Mouse (Mus musculus) left cerebral cortex, postnatal 36 days (tissue): ENCODE measurements around the gene Adtrp. TPM values are rescaled to one million over a fixed set of nuclear protein-coding genes. Genes with fewer than 3 reads are reported as not detected.

Source experiments
- DNase-seq, 2 experiments: peaks; one replicate each; pipeline ENCODE4 v3.0.0; 2021 to 2022; ENCODE audit warnings: low spot score in 2 of 2, mixed read lengths in 1 of 2
- intact Hi-C: fragments of 180-260 bp; cut with DNase I; formaldehyde crosslinking; loops from one replicate; pipeline ENCODE4 v1.15.1; 2025
- total RNA-seq, 2 experiments: library from RNA; stranded (reverse); gene quantifications; 2 replicates each; pipeline ENCODE4 v1.2.3; 2021

Adtrp gene
- total RNA-seq, 2 experiments from 2014 or later, result 0.16 to 0.59 TPM

GRCm38 (mm10) chr13:41787863-41788536, 59.5 kb downstream of the Adtrp start:
- DNase-seq, result peak in 1 of 2 experiments; percentile 10
- intact Hi-C loops, result no loop called here

- intact Hi-C loops, result no loop called here
- DNase-seq, result no peak
Observed at GRCm38 (mm10) chr13:41786640-41787039, 60.8 kb downstream of the Adtrp start.

- intact Hi-C loops, result no loop called here
- no peak for DNase-seq
Observed at GRCm38 (mm10) chr13:41784889-41785701, 62.4 kb downstream of the Adtrp start.

- DNase-seq, result no peak
- intact Hi-C loops, result no loop called here
Observed at GRCm38 (mm10) chr13:41780296-41780695, 67.2 kb downstream of the Adtrp start.

- intact Hi-C loops, result no loop called here
Observed at GRCm38 (mm10) chr13:41779603-41780180, 67.8 kb downstream of the Adtrp start.

GRCm38 (mm10) chr13:41773812-41774376, 73.6 kb downstream of the Adtrp start:
- intact Hi-C loops, result no loop called here
- no peak for DNase-seq

More at GRCm38 (mm10) chr13:41779603-41780180, 67.8 kb downstream of the Adtrp start:
- DNase-seq, result no peak

- no peak for DNase-seq
- intact Hi-C loops, result no loop called here
Observed at GRCm38 (mm10) chr13:41771061-41771460, 76.4 kb downstream of the Adtrp start.

GRCm38 (mm10) chr13:41767941-41768340, 79.5 kb downstream of the Adtrp start:
- DNase-seq, result peak in 1 of 2 experiments; percentile 18
- intact Hi-C loops, result no loop called here

- DNase-seq, result no peak
- intact Hi-C loops, result no loop called here
Observed at GRCm38 (mm10) chr13:41761986-41762385, 85.5 kb downstream of the Adtrp start.

- intact Hi-C loops, result no loop called here
Observed at GRCm38 (mm10) chr13:41760484-41760883, 87.0 kb downstream of the Adtrp start.

GRCm38 (mm10) chr13:41758550-41759465, 88.7 kb downstream of the Adtrp start:
- peak; percentile 47 to 57 for DNase-seq
- intact Hi-C loops, result no loop called here

More at GRCm38 (mm10) chr13:41760484-41760883, 87.0 kb downstream of the Adtrp start:
- DNase-seq, result no peak

GRCm38 (mm10) chr13:41753114-41753513, 94.4 kb downstream of the Adtrp start:
- intact Hi-C loops, result no loop called here
- DNase-seq, result no peak

GRCm38 (mm10) chr13:41750481-41750880, 97.0 kb downstream of the Adtrp start:
- intact Hi-C loops, result no loop called here
- no peak for DNase-seq

GRCm38 (mm10) chr13:41748866-41749265, 98.6 kb downstream of the Adtrp start:
- intact Hi-C loops, result loop anchor here (1.0 to 5.0 kb wide), 3 partner anchors 52 to 153 kb away; no protein-coding TSS in a partner anchor
- peak; percentile 73 to 80 for DNase-seq

- intact Hi-C loops, result loop anchor here (2.0 to 5.0 kb wide), 3 partner anchors 53 to 305 kb away; partner anchors contain the start of gene Hivep1
- DNase-seq, result peak in 1 of 2 experiments; percentile 15
Observed at GRCm38 (mm10) chr13:41747691-41748090, 99.8 kb downstream of the Adtrp start.

GRCm38 (mm10) chr13:41746971-41747615, 100.4 kb downstream of the Adtrp start:
- peak; percentile 28 to 34 for DNase-seq
- intact Hi-C loops, result loop anchor here (2.0 to 5.0 kb wide), 2 partner anchors 155 to 306 kb away; partner anchors contain the start of gene Hivep1

GRCm38 (mm10) chr13:41740456-41741085, 106.9 kb downstream of the Adtrp start:
- intact Hi-C loops, result no loop called here

More at GRCm38 (mm10) chr13:41740456-41741085, 106.9 kb downstream of the Adtrp start:
- no peak for DNase-seq
